Mouse (Mus musculus): ENCODE measurements at regions not wholly inside any gene's neighbourhood (a gene's known extent, or its start where the extent isn't known, plus 50 kb on each side); places are given as distances from the start of the nearest gene placed in this dataset.
A peak's percentile ranks its signal among the peaks of the same experiment; 100 is the strongest.

- no peak for TF ChIP-seq CTCF (IDR thresholded peaks at IDR 0.05; ENCODE audit: low read depth)
- no peak for ATAC-seq
- H3K27me3 ChIP-seq (replicated peaks; ENCODE audit: control insufficient read depth, insufficient read depth, low read length): no peaks in the 10 kb centered on the region
- no peak overlapping the region for H3K27ac ChIP-seq (ENCODE audit: low read depth, low read length)
- WGBS: 77% methylated on average over 2 of the region's 2 CpGs
- no peak overlapping the region for H3K4me2 ChIP-seq (replicated peaks; ENCODE audit: low read depth)
- H3K9ac ChIP-seq (ENCODE audit: low read depth, low read length): no peak overlapping the region
- no peak overlapping the region for H3K4me3 ChIP-seq (ENCODE audit: low read depth, low read length)
- no peaks in the 10 kb centered on the region for H3K9me3 ChIP-seq (ENCODE audit: control insufficient read depth)
- no peaks in the 10 kb centered on the region for H3K4me1 ChIP-seq (replicated peaks; ENCODE audit: control insufficient read depth, insufficient read depth, low read length)
- no peaks in the 10 kb centered on the region for H3K36me3 ChIP-seq (ENCODE audit: control insufficient read depth, insufficient read depth)
Observed at GRCm38 (mm10) chr3:38045989-38046388, 321.7 kb upstream of the Gm5148 start.

GRCm38 (mm10) chr3:38045523-38045922 is 321.2 kb upstream of the Gm5148 start:
- ATAC-seq: no peak
- no peaks in the 10 kb centered on the region for H3K27me3 ChIP-seq (replicated peaks; ENCODE audit: control insufficient read depth, insufficient read depth, low read length)
- H3K36me3 ChIP-seq (ENCODE audit: control insufficient read depth, insufficient read depth): no peaks in the 10 kb centered on the region
- TF ChIP-seq CTCF (IDR thresholded peaks at IDR 0.05; ENCODE audit: low read depth): peak; percentile 57
- 52% methylated on average over 6 of the region's 6 CpGs for WGBS
- no peak overlapping the region for H3K4me3 ChIP-seq (ENCODE audit: low read depth, low read length)
- H3K27ac ChIP-seq (ENCODE audit: low read depth, low read length): no peak overlapping the region
- no peak overlapping the region for H3K4me2 ChIP-seq (replicated peaks; ENCODE audit: low read depth)
- no peaks in the 10 kb centered on the region for H3K4me1 ChIP-seq (replicated peaks; ENCODE audit: control insufficient read depth, insufficient read depth, low read length)
- H3K9me3 ChIP-seq (ENCODE audit: control insufficient read depth): no peaks in the 10 kb centered on the region
- no peak overlapping the region for H3K9ac ChIP-seq (ENCODE audit: low read depth, low read length)

- WGBS: 71% methylated on average over 7 of the region's 7 CpGs
- TF ChIP-seq CTCF (IDR thresholded peaks at IDR 0.05; ENCODE audit: low read depth): no peak
- Histone ChIP-seq H3K36me3 (ENCODE audit: control insufficient read depth, insufficient read depth) (no peaks in the 10 kb centered on the region), H3K27ac (ENCODE audit: low read depth, low read length) (no peak overlapping the region), H3K9me3 (ENCODE audit: control insufficient read depth) (no peaks in the 10 kb centered on the region), H3K4me2 (replicated peaks; ENCODE audit: low read depth) (no peak overlapping the region), H3K4me3 (ENCODE audit: low read depth, low read length) (no peak overlapping the region), H3K4me1 (replicated peaks; ENCODE audit: control insufficient read depth, insufficient read depth, low read length) (no peaks in the 10 kb centered on the region), H3K27me3 (replicated peaks; ENCODE audit: control insufficient read depth, insufficient read depth, low read length) (no peaks in the 10 kb centered on the region), H3K9ac (ENCODE audit: low read depth, low read length) (no peak overlapping the region)
- ATAC-seq: no peak
Observed at GRCm38 (mm10) chr3:38044338-38044737, 320.0 kb upstream of the Gm5148 start.

- Histone ChIP-seq H3K4me2 (replicated peaks; ENCODE audit: low read depth) (no peak overlapping the region), H3K9ac (ENCODE audit: low read depth, low read length) (no peak overlapping the region), H3K4me1 (replicated peaks; ENCODE audit: control insufficient read depth, insufficient read depth, low read length) (no peaks in the 10 kb centered on the region), H3K9me3 (ENCODE audit: control insufficient read depth) (no peaks in the 10 kb centered on the region), H3K36me3 (ENCODE audit: control insufficient read depth, insufficient read depth) (no peaks in the 10 kb centered on the region), H3K27me3 (replicated peaks; ENCODE audit: control insufficient read depth, insufficient read depth, low read length) (no peaks in the 10 kb centered on the region), H3K4me3 (ENCODE audit: low read depth, low read length) (no peak overlapping the region), H3K27ac (ENCODE audit: low read depth, low read length) (no peak overlapping the region)
- WGBS: 56% methylated on average over 6 of the region's 6 CpGs
- TF ChIP-seq CTCF (IDR thresholded peaks at IDR 0.05; ENCODE audit: low read depth): no peak
- no peak for ATAC-seq
Observed at GRCm38 (mm10) chr3:38042614-38043013, 318.3 kb upstream of the Gm5148 start.

GRCm38 (mm10) chr3:38036131-38036530 is 311.8 kb upstream of the Gm5148 start:
- ATAC-seq: no peak
- Histone ChIP-seq H3K4me1 (replicated peaks; ENCODE audit: control insufficient read depth, insufficient read depth, low read length) (no peaks in the 10 kb centered on the region), H3K4me2 (replicated peaks; ENCODE audit: low read depth) (no peak overlapping the region), H3K27ac (ENCODE audit: low read depth, low read length) (no peak overlapping the region), H3K36me3 (ENCODE audit: control insufficient read depth, insufficient read depth) (no peaks in the 10 kb centered on the region), H3K27me3 (replicated peaks; ENCODE audit: control insufficient read depth, insufficient read depth, low read length) (no peaks in the 10 kb centered on the region), H3K9me3 (ENCODE audit: control insufficient read depth) (no peaks in the 10 kb centered on the region), H3K9ac (ENCODE audit: low read depth, low read length) (no peak overlapping the region), H3K4me3 (ENCODE audit: low read depth, low read length) (no peak overlapping the region)
- no peak for TF ChIP-seq CTCF (IDR thresholded peaks at IDR 0.05; ENCODE audit: low read depth)

- no peak for TF ChIP-seq CTCF (IDR thresholded peaks at IDR 0.05; ENCODE audit: low read depth)
- 42% methylated on average over 3 of the region's 3 CpGs for WGBS
- Histone ChIP-seq H3K4me2 (replicated peaks; ENCODE audit: low read depth) (no peak overlapping the region), H3K36me3 (ENCODE audit: control insufficient read depth, insufficient read depth) (no peaks in the 10 kb centered on the region), H3K9me3 (ENCODE audit: control insufficient read depth) (no peaks in the 10 kb centered on the region), H3K27me3 (replicated peaks; ENCODE audit: control insufficient read depth, insufficient read depth, low read length) (no peaks in the 10 kb centered on the region), H3K4me3 (ENCODE audit: low read depth, low read length) (no peak overlapping the region), H3K4me1 (replicated peaks; ENCODE audit: control insufficient read depth, insufficient read depth, low read length) (no peaks in the 10 kb centered on the region), H3K27ac (ENCODE audit: low read depth, low read length) (no peak overlapping the region), H3K9ac (ENCODE audit: low read depth, low read length) (no peak overlapping the region)
- ATAC-seq: no peak
Observed at GRCm38 (mm10) chr3:38034138-38034537, 309.8 kb upstream of the Gm5148 start.

GRCm38 (mm10) chr3:38014768-38015167 is 290.5 kb upstream of the Gm5148 start:
- no peaks in the 10 kb centered on the region for H3K4me1 ChIP-seq (replicated peaks; ENCODE audit: control insufficient read depth, insufficient read depth, low read length)
- H3K9me3 ChIP-seq (ENCODE audit: control insufficient read depth): no peaks in the 10 kb centered on the region
- no peak overlapping the region for H3K4me3 ChIP-seq (ENCODE audit: low read depth, low read length)
- no peak overlapping the region for H3K9ac ChIP-seq (ENCODE audit: low read depth, low read length)
- WGBS: 21% methylated on average over 1 of the region's 1 CpGs
- H3K36me3 ChIP-seq (ENCODE audit: control insufficient read depth, insufficient read depth): no peaks in the 10 kb centered on the region
- H3K4me2 ChIP-seq (replicated peaks; ENCODE audit: low read depth): no peak overlapping the region
- no peaks in the 10 kb centered on the region for H3K27me3 ChIP-seq (replicated peaks; ENCODE audit: control insufficient read depth, insufficient read depth, low read length)
- ATAC-seq: no peak
- no peak overlapping the region for H3K27ac ChIP-seq (ENCODE audit: low read depth, low read length)
- no peak for TF ChIP-seq CTCF (IDR thresholded peaks at IDR 0.05; ENCODE audit: low read depth)
